Mouse (Mus musculus) splenic B cell, adult 2 months (primary cell): ENCODE data around the gene Dnajc4.

Source experiments
- DNase-seq: peaks from one replicate; pipeline ENCODE4 v3.0.0-alpha.2; 2011; ENCODE audit warnings: low read depth, low spot score
- H3K27me3 ChIP-seq: 2 replicates; pipeline ENCODE4 v1.6.1; 2012; ENCODE audit warnings: mild to moderate bottlenecking, low read length, moderate library complexity, mixed read lengths; ENCODE audit not compliant: control insufficient read depth, poor library complexity, insufficient read depth, severe bottlenecking
- H3K36me3 ChIP-seq: 2 replicates; pipeline ENCODE4 v1.6.1; 2012; ENCODE audit warnings: mild to moderate bottlenecking, low read length, moderate library complexity, mixed read lengths; ENCODE audit not compliant: control insufficient read depth, poor library complexity, insufficient read depth, severe bottlenecking

The Dnajc4 gene

GRCm38 (mm10) chr19:6974211-6975205 is 17.9 kb downstream of the Dnajc4 start, which contains the start of gene Ppp1r14b:
Gene Ppp1r14b (plus strand): TSS chr19:6974968.
- H3K27me3 ChIP-seq: no peaks in the 10 kb centered on the region; the same call in none of the 2 replicates
- 0 out of 2 replicates have a peak, but pooled peaks cover 1% of the 10 kb centered on the region for H3K36me3 ChIP-seq
- peak; percentile 75 for DNase-seq

- DNase-seq: no peak
- H3K36me3 ChIP-seq: 0 out of 2 replicates have a peak, but pooled peaks cover 1% of the 10 kb centered on the region
- no peaks in the 10 kb centered on the region; the same call in none of the 2 replicates for H3K27me3 ChIP-seq
Observed at GRCm38 (mm10) chr19:6973581-6974190, 18.7 kb downstream of the Dnajc4 start.

GRCm38 (mm10) chr19:6972247-6972917 is 20.0 kb downstream of the Dnajc4 start:
- no peaks in the 10 kb centered on the region for H3K36me3 ChIP-seq
- no peak for DNase-seq
- no peaks in the 10 kb centered on the region; the same call in none of the 2 replicates for H3K27me3 ChIP-seq

GRCm38 (mm10) chr19:6971644-6972043 is 20.7 kb downstream of the Dnajc4 start:
- no peak for DNase-seq
- Histone ChIP-seq H3K27me3 (no peaks in the 10 kb centered on the region; the same call in none of the 2 replicates), H3K36me3 (no peaks in the 10 kb centered on the region)

GRCm38 (mm10) chr19:6970460-6971085 is 21.8 kb downstream of the Dnajc4 start:
- Histone ChIP-seq H3K36me3 (no peaks in the 10 kb centered on the region), H3K27me3 (no peaks in the 10 kb centered on the region; the same call in none of the 2 replicates)
- DNase-seq: no peak

- no peaks in the 10 kb centered on the region; the same call in none of the 2 replicates for H3K27me3 ChIP-seq
- DNase-seq: peak; percentile 85
- H3K36me3 ChIP-seq: no peaks in the 10 kb centered on the region
Observed at GRCm38 (mm10) chr19:6969665-6970381, 22.5 kb downstream of the Dnajc4 start.

GRCm38 (mm10) chr19:6969291-6969664 is 23.1 kb downstream of the Dnajc4 start:
- no peak for DNase-seq
- H3K36me3 ChIP-seq: no peaks in the 10 kb centered on the region
- H3K27me3 ChIP-seq: no peaks in the 10 kb centered on the region; the same call in none of the 2 replicates

GRCm38 (mm10) chr19:6968491-6969271 is 23.7 kb downstream of the Dnajc4 start:
- Histone ChIP-seq H3K36me3 (peaks cover 1% of the 10 kb centered on the region; the same call in 1 of the 2 replicates), H3K27me3 (no peaks in the 10 kb centered on the region; the same call in none of the 2 replicates)
- DNase-seq: no peak

- Histone ChIP-seq H3K36me3 (no peaks in the 10 kb centered on the region), H3K27me3 (no peaks in the 10 kb centered on the region)
- no peak for DNase-seq
Observed at GRCm38 (mm10) chr19:6956461-6956860, 35.9 kb downstream of the Dnajc4 start.

- Histone ChIP-seq H3K36me3 (no peaks in the 10 kb centered on the region), H3K27me3 (no peaks in the 10 kb centered on the region)
- no peak for DNase-seq
Observed at GRCm38 (mm10) chr19:6955424-6955823, 36.9 kb downstream of the Dnajc4 start.

- H3K27me3 ChIP-seq: no peaks in the 10 kb centered on the region
- no peaks in the 10 kb centered on the region for H3K36me3 ChIP-seq
- peak; percentile 56 for DNase-seq
Observed at GRCm38 (mm10) chr19:6954046-6954445, 38.3 kb downstream of the Dnajc4 start.

- no peaks in the 10 kb centered on the region for H3K36me3 ChIP-seq
- no peak for DNase-seq
- no peaks in the 10 kb centered on the region for H3K27me3 ChIP-seq
Observed at GRCm38 (mm10) chr19:6952712-6953037, 39.7 kb downstream of the Dnajc4 start.

GRCm38 (mm10) chr19:6951994-6952711 is 40.2 kb downstream of the Dnajc4 start:
- H3K36me3 ChIP-seq: no peaks in the 10 kb centered on the region
- peak; percentile 30 for DNase-seq
- H3K27me3 ChIP-seq: no peaks in the 10 kb centered on the region
